Mouse (Mus musculus) small intestine, adult 2 months (tissue): ENCODE results near the gene Cbl.

Source experiments
- CTCF ChIP-seq: fragments of 200-500 bp; IDR thresholded peaks from 2 replicates; pipeline ENCODE4 v1.5.1; 2012; ENCODE audit warnings: low read depth, mild to moderate bottlenecking, control low read depth, inconsistent platforms, low read length, moderate library complexity, mixed read lengths; ENCODE audit not compliant: insufficient replicate concordance, insufficient read length; ENCODE audit errors: extremely low read depth
- POLR2A ChIP-seq: fragments of 200-500 bp; IDR thresholded peaks from 2 replicates; pipeline ENCODE4 v1.6.1; 2012; ENCODE audit warnings: low read depth, mild to moderate bottlenecking, control low read depth, inconsistent platforms, low read length, moderate library complexity

GRCm38 (mm10) chr9:44236601-44237000 is 2.8 kb upstream of the Cbl start:
- no peak for TF ChIP-seq CTCF
- TF ChIP-seq POLR2A = no peak
